Mouse (Mus musculus) MEL (cell line): ENCODE measurements at regions not wholly inside any gene's neighbourhood (a gene's known extent, or its start where the extent isn't known, plus 50 kb on each side); places are given as distances from the start of the nearest gene placed in this dataset.

Experiments used
- BHLHE40 ChIP-seq: IDR thresholded peaks from 2 replicates; pipeline ENCODE4 v1.6.1; 2012; ENCODE audit warnings: low read depth, mild to moderate bottlenecking, inconsistent platforms, low read length, improper control_type of control experiment, borderline replicate concordance
- CTCF ChIP-seq, 3 experiments: IDR thresholded peaks in 2 of 3; conservative IDR thresholded peaks in 1 of 3; 2 replicates each; pipeline ENCODE4 v1.5.1; 2011 to 2012; ENCODE audit warnings: low read length in 3 of 3, low read depth in 2 of 3, mild to moderate bottlenecking in 2 of 3, improper control_type of control experiment in 1 of 3, inconsistent platforms in 1 of 3, mixed read lengths in 1 of 3, moderate library complexity in 1 of 3; ENCODE audit not compliant: control insufficient read depth in 1 of 3, insufficient read depth in 1 of 3, poor library complexity in 1 of 3, severe bottlenecking in 1 of 3
- ETS1 ChIP-seq: IDR thresholded peaks from 2 replicates; pipeline ENCODE4 v1.6.1; 2012; ENCODE audit warnings: low read depth, mild to moderate bottlenecking, inconsistent platforms, low read length, improper control_type of control experiment, moderate library complexity
- GABPA ChIP-seq: IDR thresholded peaks from 2 replicates; pipeline ENCODE4 v1.6.1; 2012; ENCODE audit warnings: low read depth, mild to moderate bottlenecking, inconsistent platforms, low read length, improper control_type of control experiment, moderate library complexity
- HCFC1 ChIP-seq: IDR thresholded peaks from 2 replicates; pipeline ENCODE4 v1.6.1; 2012; ENCODE audit warnings: low read depth, mild to moderate bottlenecking, inconsistent platforms, low read length, improper control_type of control experiment, moderate library complexity
- MAFK ChIP-seq: IDR thresholded peaks from 2 replicates; pipeline ENCODE4 v1.6.1; 2011; ENCODE audit warnings: low read depth, mild to moderate bottlenecking, low read length, improper control_type of control experiment, borderline replicate concordance
- MXI1 ChIP-seq: IDR thresholded peaks from 2 replicates; pipeline ENCODE4 v1.6.1; 2011; ENCODE audit warnings: mild to moderate bottlenecking, low read depth, low read length, improper control_type of control experiment
- NELFE ChIP-seq: IDR thresholded peaks from 2 replicates; pipeline ENCODE4 v1.6.1; 2011; ENCODE audit warnings: low read depth, low read length, improper control_type of control experiment
- POLR2A ChIP-seq, 2 experiments: IDR thresholded peaks; 2 replicates each; pipeline ENCODE4 v1.6.1; 2011 to 2012; ENCODE audit warnings: low read length in 2 of 2, mild to moderate bottlenecking in 2 of 2, control low read depth in 1 of 2, improper control_type of control experiment in 1 of 2, low read depth in 1 of 2, moderate library complexity in 1 of 2; ENCODE audit not compliant: control insufficient read depth in 1 of 2, insufficient read depth in 1 of 2, poor library complexity in 1 of 2
- RCOR1 ChIP-seq: IDR thresholded peaks from 2 replicates; pipeline ENCODE4 v1.6.1; 2012; ENCODE audit warnings: low read depth, mild to moderate bottlenecking, inconsistent platforms, low read length, improper control_type of control experiment
- TCF12 ChIP-seq: IDR thresholded peaks from 2 replicates; pipeline ENCODE4 v1.6.1; 2014; ENCODE audit warnings: low read depth, mild to moderate bottlenecking, inconsistent platforms, low read length, improper control_type of control experiment, moderate library complexity
- ZKSCAN1 ChIP-seq: IDR thresholded peaks from 2 replicates; pipeline ENCODE4 v1.6.1; 2012; ENCODE audit warnings: low read depth, mild to moderate bottlenecking, inconsistent platforms, low read length, improper control_type of control experiment, moderate library complexity

DNA sequence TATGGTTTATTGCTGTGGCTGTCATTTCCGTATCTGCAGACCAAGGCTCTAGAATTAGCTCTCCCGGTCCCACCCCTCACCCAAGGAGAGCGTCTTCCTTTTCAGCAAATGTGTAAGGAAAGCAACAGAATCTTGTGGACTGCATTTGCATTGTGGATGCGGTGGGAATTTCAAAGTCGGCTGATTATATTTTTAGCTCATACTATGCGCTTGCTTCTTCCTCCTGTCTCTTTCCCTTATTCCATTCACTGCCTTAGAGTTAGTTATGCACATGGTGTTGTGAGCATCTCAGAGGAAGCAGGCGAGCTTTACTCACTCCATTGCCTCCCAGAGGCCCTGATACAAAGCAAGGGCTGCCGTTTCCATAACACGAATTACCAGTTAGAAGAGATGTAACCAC, 375.6 kb upstream of the Slc30a5 start:
- no peak for TF ChIP-seq CTCF (IDR thresholded peaks at IDR 0.05 in 2 of 3, conservative IDR thresholded peaks at IDR 0.05 in 1 of 3; ENCODE audit: control insufficient read depth in 1 of 3, insufficient read depth in 1 of 3, low read depth in 2 of 3, low read length in 3 of 3, poor library complexity in 1 of 3, severe bottlenecking in 1 of 3)
- no peak for TF ChIP-seq TCF12
- no peak for TF ChIP-seq POLR2A (IDR thresholded peaks at IDR 0.05; ENCODE audit: control insufficient read depth in 1 of 2, insufficient read depth in 1 of 2, low read depth in 1 of 2, low read length in 2 of 2, poor library complexity in 1 of 2)
- no peak for TF ChIP-seq RCOR1
- no peak for TF ChIP-seq ZKSCAN1
- TF ChIP-seq ETS1 = no peak
- TF ChIP-seq NELFE = no peak
- TF ChIP-seq BHLHE40 = no peak
- TF ChIP-seq MXI1 = no peak
- TF ChIP-seq GABPA = no peak
- no peak for TF ChIP-seq MAFK
- no peak for TF ChIP-seq HCFC1
